8 mouse cellular contexts compared by ENCODE assay signal in genomic region chr4:139617001-139617364, GRCm38 (mm10). TPM values are rescaled to one million over a fixed set of nuclear protein-coding genes. Genes with fewer than 3 reads are reported as not detected.
DNase-seq lines count a peak whose midpoint lies in the region; ATAC-seq lines count a peak whose summit lies in the region.

No protein-coding gene starts in this region.

- no peaks in the 10 kb centered on the region for H3K9me3 ChIP-seq in neural tube, embryonic 11.5 days (ENCODE audit: control insufficient read depth, low read length)
- peaks cover 5% of the 10 kb centered on the region; the same call in 1 of the 2 replicates for H3K9me3 ChIP-seq in limb, embryonic 10.5 days (replicated peaks)
- 0 out of 2 replicates have a peak, but pooled peaks cover 4% of the 10 kb centered on the region for H3K9me3 ChIP-seq in stomach, embryonic 14.5 days (ENCODE audit: control insufficient read depth, low read depth, low read length)

- no peaks in the 10 kb centered on the region for H3K4me1 ChIP-seq in neural tube, embryonic 11.5 days (ENCODE audit: control insufficient read depth, insufficient read depth, low read length)
- H3K4me1 ChIP-seq in limb, embryonic 10.5 days = peaks cover 11% of the 10 kb centered on the region
- H3K4me1 ChIP-seq in stomach, embryonic 14.5 days (ENCODE audit: control insufficient read depth, insufficient read depth, low read length) = no peaks in the 10 kb centered on the region

- H3K4me3 ChIP-seq in neural tube, embryonic 11.5 days (ENCODE audit: low read depth, low read length) = no peak overlapping the region
- peak overlapping the region; percentile 52 for H3K4me3 ChIP-seq in limb, embryonic 10.5 days
- H3K4me3 ChIP-seq in stomach, embryonic 14.5 days (ENCODE audit: low read depth, low read length) = peak overlapping the region; percentile 32; the same call in 1 of the 2 replicates

- no peaks in the 10 kb centered on the region for H3K27me3 ChIP-seq in neural tube, embryonic 11.5 days (ENCODE audit: control insufficient read depth, insufficient read depth, low read length)
- H3K27me3 ChIP-seq in limb, embryonic 10.5 days (ENCODE audit: low read depth, poor library complexity, severe bottlenecking) = no peaks in the 10 kb centered on the region
- no peaks in the 10 kb centered on the region for H3K27me3 ChIP-seq in stomach, embryonic 14.5 days (ENCODE audit: control insufficient read depth, insufficient read depth, low read length)

- H3K9ac ChIP-seq in neural tube, embryonic 11.5 days (ENCODE audit: low read length) = no peak overlapping the region
- H3K9ac ChIP-seq in stomach, embryonic 14.5 days (replicated peaks; ENCODE audit: low read depth, low read length) = no peak overlapping the region

- WGBS in neural tube, embryonic 11.5 days = 74% methylated on average over 3 of the region's 3 CpGs
- 51% methylated on average over 3 of the region's 3 CpGs for WGBS in limb, embryonic 10.5 days
- 45% methylated on average over 3 of the region's 3 CpGs for WGBS in stomach, embryonic 14.5 days

- H3K36me3 ChIP-seq in neural tube, embryonic 11.5 days (ENCODE audit: control insufficient read depth, insufficient read depth, low read length) = peaks cover 14% of the 10 kb centered on the region
- peaks cover 68% of the 10 kb centered on the region for H3K36me3 ChIP-seq in limb, embryonic 10.5 days
- peaks cover 19% of the 10 kb centered on the region for H3K36me3 ChIP-seq in stomach, embryonic 14.5 days (ENCODE audit: control insufficient read depth, insufficient read depth, low read length)

- peak overlapping the region; percentile 10; the same call in 1 of the 2 replicates for H3K4me2 ChIP-seq in neural tube, embryonic 11.5 days (ENCODE audit: low read depth)
- 0 out of 2 replicates have a peak overlapping the region, but pooled peaks have one; percentile 8 for H3K4me2 ChIP-seq in stomach, embryonic 14.5 days (replicated peaks; ENCODE audit: low read depth, low read length)

- no peak overlapping the region for H3K27ac ChIP-seq in neural tube, embryonic 11.5 days (ENCODE audit: low read depth, low read length)
- H3K27ac ChIP-seq in limb, embryonic 10.5 days = peak overlapping the region; percentile 76; the same call in 1 of the 2 replicates
- peak overlapping the region; percentile 21; the same call in 1 of the 2 replicates for H3K27ac ChIP-seq in stomach, embryonic 14.5 days (ENCODE audit: low read length)

- no peak for ATAC-seq in neural tube, embryonic 11.5 days (ENCODE audit: insufficient read depth, low FRiP score, low TSS enrichment)
- ATAC-seq in stomach, embryonic 14.5 days (ENCODE audit: insufficient number of reproducible peaks, insufficient read depth, low FRiP score, low read depth) = no peak

- DNase-seq in cerebellum, postnatal 10 days = peak; percentile 70 to 81
- no peak for DNase-seq in cerebellum, adult 9-10 months
- no peak for DNase-seq in neural tube, embryonic 11.5 days (ENCODE audit: low spot score)
- DNase-seq in neural tube, embryonic 10.5 days (ENCODE audit: extremely low spot score, low spot score) = no peak
- no peak for DNase-seq in limb, embryonic 10.5 days (ENCODE audit: low spot score)
- no peak for DNase-seq in retina, embryonic 14.5 days (ENCODE audit: low spot score)
- no peak for DNase-seq in layer of hippocampus, adult 9-11 months

RNA-seq across cellular contexts. Expression of gene Aldh4a1, which starts 5.7 kb away (rescaled TPM):
- 13.9 and 16.2 TPM in 2 replicates for polyA plus RNA-seq in neural tube, embryonic 11.5 days (2014; fragmentation: Nextera tagmentation; extraction: Ambion mirVana)
- polyA plus RNA-seq in limb, embryonic 10.5 days (2016; fragmentation: Nextera tagmentation; extraction: Ambion mirVana) = 25.5 and 26.0 TPM in 2 replicates
- polyA plus RNA-seq in stomach, embryonic 14.5 days (2014; fragmentation: Nextera tagmentation; extraction: Ambion mirVana) = 14.6 and 16.2 TPM in 2 replicates

RNA-seq across cellular contexts. Expression of gene Gm21969, which starts 14.0 kb away (rescaled TPM):
- polyA plus RNA-seq in neural tube, embryonic 11.5 days (2014; fragmentation: Nextera tagmentation; extraction: Ambion mirVana) = not detected in 2 replicates
- polyA plus RNA-seq in limb, embryonic 10.5 days (2016; fragmentation: Nextera tagmentation; extraction: Ambion mirVana) = not detected in 2 replicates
- polyA plus RNA-seq in stomach, embryonic 14.5 days (2014; fragmentation: Nextera tagmentation; extraction: Ambion mirVana) = not detected in 2 replicates

RNA-seq across cellular contexts. Expression of gene Tas1r2, which starts 36.4 kb away (rescaled TPM):
- polyA plus RNA-seq in neural tube, embryonic 11.5 days (2014; fragmentation: Nextera tagmentation; extraction: Ambion mirVana) = not detected in 2 replicates
- polyA plus RNA-seq in limb, embryonic 10.5 days (2016; fragmentation: Nextera tagmentation; extraction: Ambion mirVana) = not detected in 2 replicates
- not detected in 2 replicates for polyA plus RNA-seq in stomach, embryonic 14.5 days (2014; fragmentation: Nextera tagmentation; extraction: Ambion mirVana)

Comparison
In these comparisons a context has a peak if more than half of its experiments do, and no peak if none do; other contexts are left out.
1. DNase-seq: peak in cerebellum, postnatal 10 days (2 of 2); none in cerebellum, adult 9-10 months (single experiment), neural tube, embryonic 11.5 days (single experiment), neural tube, embryonic 10.5 days (single experiment), limb, embryonic 10.5 days (single experiment), retina, embryonic 14.5 days (single experiment) and layer of hippocampus, adult 9-11 months (single experiment).